Mouse (Mus musculus) lung, adult 2 months (tissue): Measurements from ENCODE around the gene Slc22a14.
"Not testable (repeated sequence)": the region's sequence is repeated elsewhere in the genome, so short reads cannot be mapped to it uniquely, and the experiment has no call there.

Source experiments
- CTCF ChIP-seq: fragments of 200-500 bp; IDR thresholded peaks from 2 replicates; pipeline ENCODE4 v1.5.1; 2011; ENCODE audit warnings: mild to moderate bottlenecking, low read length, control low read depth; ENCODE audit not compliant: insufficient read depth
- POLR2A ChIP-seq: fragments of 200-500 bp; IDR thresholded peaks from 2 replicates; pipeline ENCODE4 v1.6.1; 2011; ENCODE audit warnings: low read depth, mild to moderate bottlenecking, control low read depth, low read length, borderline replicate concordance; ENCODE audit errors: extremely low read depth

GRCm38 (mm10) chr9:119265373-119266120 lies 99.8 kb downstream of the Slc22a14 start:
- not testable (repeated sequence) for TF ChIP-seq POLR2A, CTCF
